Mouse (Mus musculus) limb, embryonic 11.5 days (tissue): ENCODE measurements at regions not wholly inside any gene's neighbourhood (a gene's known extent, or its start where the extent isn't known, plus 50 kb on each side); places are given as distances from the start of the nearest gene placed in this dataset.

Experiments
- ATAC-seq: fragments of 200-750 bp; cut with Nextera tagmentation; 2 replicates; pipeline ENCODE4 v1.8.0; 2017; ENCODE audit warnings: low read depth; ENCODE audit not compliant: insufficient number of reproducible peaks, low FRiP score, low TSS enrichment
- DNase-seq: peaks from one replicate; pipeline ENCODE4 v3.0.0-alpha.2; 2015; ENCODE audit warnings: low spot score
- H3K27ac ChIP-seq: fragments of 300-500 bp; sonication (generic); replicated peaks from 2 replicates; pipeline ENCODE4 v1.5.1; 2014; ENCODE audit warnings: low read depth, mild to moderate bottlenecking, low read length
- H3K27me3 ChIP-seq: fragments of 300-500 bp; sonication (generic); 2 replicates; pipeline ENCODE4 v1.6.1; 2014; ENCODE audit warnings: mild to moderate bottlenecking, low read length, mixed read lengths; ENCODE audit not compliant: control insufficient read depth, insufficient read depth
- H3K36me3 ChIP-seq: fragments of 300-500 bp; sonication (generic); 2 replicates; pipeline ENCODE4 v1.6.1; 2014; ENCODE audit warnings: mild to moderate bottlenecking, low read length, moderate library complexity, mixed read lengths; ENCODE audit not compliant: control insufficient read depth, insufficient read depth
- H3K4me1 ChIP-seq: fragments of 300-500 bp; sonication (generic); 2 replicates; pipeline ENCODE4 v1.6.1; 2014; ENCODE audit warnings: low read length, mixed read lengths; ENCODE audit not compliant: control insufficient read depth, insufficient read depth
- H3K4me2 ChIP-seq: fragments of 300-500 bp; sonication (generic); 2 replicates; pipeline ENCODE4 v1.6.1; 2014; ENCODE audit warnings: low read depth, mild to moderate bottlenecking, moderate library complexity; ENCODE audit not compliant: severe bottlenecking
- H3K4me3 ChIP-seq: fragments of 300-500 bp; sonication (generic); 2 replicates; pipeline ENCODE4 v1.5.1; 2014; ENCODE audit warnings: low read depth, low read length
- H3K9ac ChIP-seq: fragments of 300-500 bp; sonication (generic); 2 replicates; pipeline ENCODE4 v1.6.1; 2014; ENCODE audit warnings: mild to moderate bottlenecking, low read length
- H3K9me3 ChIP-seq: fragments of 300-500 bp; sonication (generic); 2 replicates; pipeline ENCODE4 v1.6.1; 2016; ENCODE audit warnings: low read length; ENCODE audit not compliant: control insufficient read depth
- WGBS: fragments of 180-500 bp; shearing (Covaris S2); extraction: QIAGEN DNeasy Blood & Tissue Kit; methylation state at CpG from one replicate; pipeline ENCODE4 v1.1.7; 2014; 5-methylcytosine and 5-hydroxymethylcytosine counted together

DNA sequence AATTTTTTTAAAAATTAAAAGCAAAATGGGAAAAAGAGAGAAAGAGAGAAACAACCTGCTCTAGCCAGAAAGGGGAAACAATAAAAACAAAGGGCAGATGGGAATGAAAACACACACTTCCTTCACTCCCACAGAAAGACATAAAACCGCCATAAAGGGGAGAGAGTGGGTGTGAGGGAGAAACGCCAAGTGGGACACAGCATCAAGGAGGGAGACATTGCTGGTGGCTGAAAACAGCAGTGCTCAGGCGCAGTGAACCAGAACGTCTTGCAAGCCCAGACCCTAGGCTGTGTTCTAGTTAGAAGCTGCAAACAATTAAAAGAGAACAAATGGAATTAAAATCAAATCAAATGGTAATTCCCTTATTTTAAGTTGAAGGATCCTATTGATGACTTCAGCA is 245.1 kb downstream of the Ube2cbp start:
- ATAC-seq = no peak
- WGBS = 61% methylated on average over 4 of the region's 4 CpGs
- no peak overlapping the region for H3K27ac ChIP-seq

DNA sequence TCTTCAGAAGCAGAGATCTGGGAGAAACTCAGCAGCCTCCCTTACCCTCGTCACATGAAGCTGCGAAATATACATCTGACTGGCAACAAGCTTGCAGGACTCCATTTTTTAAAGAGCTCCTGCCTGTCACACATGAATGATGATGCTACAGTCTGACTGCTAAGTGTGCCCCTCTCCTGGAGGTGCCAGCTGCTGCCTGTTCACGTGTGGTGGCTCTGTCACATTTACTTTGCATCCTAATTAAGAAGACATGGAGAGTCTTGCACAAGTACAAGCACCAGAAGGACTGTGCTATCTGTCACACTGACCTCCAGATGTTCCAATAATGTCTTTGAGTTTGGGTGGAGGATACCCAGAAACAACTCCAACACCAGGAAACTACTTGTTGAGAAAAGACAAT is 240.2 kb downstream of the Ube2cbp start:
- Histone ChIP-seq H3K36me3 (no peaks in the 10 kb centered on the region), H3K9ac (no peak overlapping the region), H3K4me2 (no peak overlapping the region), H3K27me3 (no peaks in the 10 kb centered on the region), H3K27ac (no peak overlapping the region), H3K4me1 (no peaks in the 10 kb centered on the region), H3K4me3 (no peak overlapping the region), H3K9me3 (no peaks in the 10 kb centered on the region)
- no peak for ATAC-seq
- DNase-seq = no peak
- 45% methylated on average over 3 of the region's 3 CpGs for WGBS

More for the DNA sequence above, 245.1 kb downstream of the Ube2cbp start:
- Histone ChIP-seq H3K4me1 (no peaks in the 10 kb centered on the region), H3K9me3 (no peaks in the 10 kb centered on the region), H3K4me3 (no peak overlapping the region), H3K27me3 (no peaks in the 10 kb centered on the region), H3K4me2 (no peak overlapping the region), H3K9ac (no peak overlapping the region), H3K36me3 (no peaks in the 10 kb centered on the region)
- DNase-seq = no peak

DNA sequence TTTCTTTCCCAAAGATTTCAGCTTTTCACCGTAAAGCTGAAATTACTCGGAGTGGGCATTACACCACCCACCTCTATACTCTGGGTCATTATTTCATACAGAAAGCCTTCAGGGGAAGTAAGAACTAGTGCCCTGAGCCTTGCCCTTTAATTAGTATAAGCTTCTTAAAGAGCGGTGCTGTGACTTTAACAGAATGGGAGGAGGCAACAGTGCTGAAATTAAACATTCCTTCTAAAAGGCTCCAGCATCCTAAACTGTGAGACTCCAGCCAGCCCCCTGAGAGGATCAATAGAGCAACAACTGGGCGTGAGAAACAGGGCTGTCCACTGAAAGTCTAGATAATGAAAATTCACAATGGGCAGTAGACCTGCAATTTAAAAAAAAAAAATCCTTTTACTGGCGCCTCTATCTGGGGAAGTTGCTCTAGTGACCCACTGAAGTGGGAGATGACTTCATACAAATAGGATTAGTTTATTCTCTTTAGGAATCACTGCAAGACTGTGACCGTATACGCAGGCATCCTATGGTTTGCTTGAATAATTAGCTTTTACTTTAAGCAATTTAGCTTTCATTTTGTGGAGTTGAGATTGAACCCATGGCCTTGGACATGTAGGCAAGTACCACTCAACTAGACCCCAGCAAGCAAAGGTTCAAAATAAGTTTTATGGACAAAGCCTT is 233.9 kb downstream of the Ube2cbp start:
- DNase-seq (no peak), ATAC-seq (no peak)
- H3K9me3 ChIP-seq = no peaks in the 10 kb centered on the region
- no peak overlapping the region for H3K9ac ChIP-seq
- H3K4me1 ChIP-seq = no peaks in the 10 kb centered on the region
- WGBS = 49% methylated on average over 7 of the region's 7 CpGs
- H3K4me3 ChIP-seq = no peak overlapping the region
- H3K4me2 ChIP-seq = no peak overlapping the region
- H3K27me3 ChIP-seq = no peaks in the 10 kb centered on the region
- no peak overlapping the region for H3K27ac ChIP-seq
- H3K36me3 ChIP-seq = no peaks in the 10 kb centered on the region

DNA sequence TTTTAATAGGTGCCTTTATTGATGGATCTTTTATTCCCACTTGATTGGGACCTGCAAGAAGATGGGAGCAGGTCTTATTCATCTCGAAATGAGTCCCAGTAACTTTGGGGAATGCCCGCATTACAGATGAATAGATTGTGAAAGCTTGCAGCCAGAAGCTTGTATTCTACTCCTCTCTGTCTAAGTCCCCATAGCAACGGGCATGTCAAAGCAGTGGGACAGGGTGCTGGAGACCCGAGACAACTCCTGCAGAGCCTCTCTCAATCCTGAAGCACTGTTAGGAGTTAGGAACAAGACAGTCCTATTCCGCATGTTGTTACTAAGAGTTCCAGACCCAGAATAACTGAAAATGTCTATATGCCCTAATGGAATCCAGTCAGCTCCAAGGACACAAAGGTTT is 233.1 kb downstream of the Ube2cbp start:
- WGBS = 89% methylated on average over 5 of the region's 5 CpGs
- H3K27ac ChIP-seq = no peak overlapping the region
- H3K9ac ChIP-seq = no peak overlapping the region

DNA sequence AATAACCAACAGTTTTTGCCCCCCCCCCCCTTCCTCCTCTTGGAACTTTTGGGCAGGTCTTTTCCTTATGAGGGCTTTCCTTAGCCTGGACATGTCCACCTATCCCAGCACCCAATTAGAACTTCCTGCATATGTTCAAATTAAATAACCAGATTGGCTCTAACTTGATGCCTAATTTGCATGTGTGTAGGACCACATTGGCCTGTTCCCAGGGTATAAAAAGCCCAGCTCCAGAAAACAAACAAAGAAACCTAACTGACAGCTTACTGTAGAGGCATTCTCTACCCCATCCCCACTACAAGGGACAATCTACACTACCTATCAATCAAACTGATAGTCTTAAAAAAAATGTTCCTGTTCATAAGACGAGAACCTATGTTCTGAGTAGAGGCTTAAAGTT is 232.6 kb downstream of the Ube2cbp start:
- 90% methylated on average over 1 of the region's 1 CpGs for WGBS
- H3K27me3 ChIP-seq = no peaks in the 10 kb centered on the region
- H3K9ac ChIP-seq = no peak overlapping the region
- H3K4me3 ChIP-seq = no peak overlapping the region
- no peak for ATAC-seq
- no peak for DNase-seq
- H3K27ac ChIP-seq = no peak overlapping the region
- H3K9me3 ChIP-seq = no peaks in the 10 kb centered on the region
- no peaks in the 10 kb centered on the region for H3K4me1 ChIP-seq
- H3K4me2 ChIP-seq = no peak overlapping the region
- H3K36me3 ChIP-seq = no peaks in the 10 kb centered on the region

More for the DNA sequence above, 233.1 kb downstream of the Ube2cbp start:
- no peaks in the 10 kb centered on the region for H3K9me3 ChIP-seq
- no peak for ATAC-seq
- H3K4me2 ChIP-seq = no peak overlapping the region
- no peak for DNase-seq
- no peaks in the 10 kb centered on the region for H3K27me3 ChIP-seq
- H3K4me3 ChIP-seq = no peak overlapping the region
- H3K4me1 ChIP-seq = no peaks in the 10 kb centered on the region
- H3K36me3 ChIP-seq = no peaks in the 10 kb centered on the region

DNA sequence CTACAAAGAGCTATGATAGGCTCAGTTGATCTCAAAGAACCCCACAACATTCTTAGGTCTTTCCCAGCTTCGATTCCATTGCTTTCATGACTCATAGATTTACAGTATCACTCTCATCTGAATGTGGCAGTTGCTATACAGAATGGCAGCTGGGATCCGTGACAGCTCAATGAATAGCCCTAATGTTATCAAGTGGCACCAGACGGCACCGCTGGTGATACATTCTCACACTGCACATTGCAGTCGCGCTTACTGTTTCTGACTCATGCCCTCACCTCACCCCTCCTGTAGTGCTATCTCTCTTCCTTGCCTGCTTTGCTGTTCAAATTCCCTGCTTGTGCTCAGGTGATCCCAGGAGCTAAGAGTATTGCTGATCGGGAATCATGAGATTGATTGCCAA is 231.0 kb downstream of the Ube2cbp start:
- Histone ChIP-seq H3K9ac (no peak overlapping the region), H3K4me3 (no peak overlapping the region), H3K4me2 (no peak overlapping the region), H3K27me3 (no peaks in the 10 kb centered on the region), H3K4me1 (no peaks in the 10 kb centered on the region), H3K9me3 (no peaks in the 10 kb centered on the region), H3K27ac (no peak overlapping the region), H3K36me3 (no peaks in the 10 kb centered on the region)
- DNase-seq = no peak
- no peak for ATAC-seq
- WGBS = 90% methylated on average over 7 of the region's 7 CpGs

DNA sequence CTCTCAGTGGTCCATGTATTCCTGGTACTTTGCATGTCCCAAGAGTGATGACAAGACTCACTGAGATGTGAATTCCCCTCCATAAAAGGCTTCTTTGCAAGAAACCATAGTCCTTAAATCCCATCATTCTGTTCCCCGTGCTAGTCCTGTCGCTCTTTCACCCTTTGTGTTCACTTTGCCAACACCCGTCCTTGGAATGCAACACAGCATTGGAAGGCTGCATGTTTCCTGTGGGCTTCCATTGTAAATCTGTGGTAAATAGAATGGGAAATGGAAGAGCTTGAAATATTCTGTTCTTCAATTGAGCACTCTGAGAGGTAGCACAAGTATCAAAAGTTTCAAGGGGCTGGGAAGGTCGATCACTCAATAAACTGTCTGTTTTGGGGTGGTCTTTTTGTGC is 226.1 kb downstream of the Ube2cbp start:
- ATAC-seq (no peak), DNase-seq (no peak)
- H3K4me2 ChIP-seq = no peak overlapping the region
- no peaks in the 10 kb centered on the region for H3K36me3 ChIP-seq
- H3K27ac ChIP-seq = no peak overlapping the region
- H3K4me3 ChIP-seq = no peak overlapping the region
- H3K27me3 ChIP-seq = no peaks in the 10 kb centered on the region
- no peaks in the 10 kb centered on the region for H3K9me3 ChIP-seq
- H3K4me1 ChIP-seq = no peaks in the 10 kb centered on the region
- no peak overlapping the region for H3K9ac ChIP-seq
- 84% methylated on average over 4 of the region's 4 CpGs for WGBS

DNA sequence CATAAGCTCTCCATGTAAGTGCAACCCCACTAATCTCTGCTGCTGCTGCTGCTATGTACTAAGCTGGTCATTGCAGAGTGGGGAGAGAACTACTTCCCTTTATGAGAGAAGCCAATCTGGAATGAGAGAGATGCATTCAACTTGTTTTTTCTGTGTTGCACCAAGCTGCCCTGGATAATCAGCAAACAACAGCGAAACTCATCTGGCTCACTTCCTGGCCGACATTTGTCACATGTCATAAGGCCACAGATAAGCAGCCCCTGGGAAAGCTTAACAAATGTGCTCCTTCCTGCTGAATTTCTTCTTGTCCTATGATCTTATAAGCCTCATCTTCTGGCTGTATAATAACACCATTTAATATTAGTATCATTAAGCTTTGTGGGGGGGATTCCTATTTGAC is 224.5 kb downstream of the Ube2cbp start:
- WGBS = 54% methylated on average over 2 of the region's 2 CpGs
- no peaks in the 10 kb centered on the region for H3K9me3 ChIP-seq
- no peaks in the 10 kb centered on the region for H3K4me1 ChIP-seq
- no peak for DNase-seq
- no peak overlapping the region for H3K4me2 ChIP-seq
- H3K27ac ChIP-seq = no peak overlapping the region
- no peaks in the 10 kb centered on the region for H3K27me3 ChIP-seq
- no peak overlapping the region for H3K4me3 ChIP-seq
- H3K36me3 ChIP-seq = no peaks in the 10 kb centered on the region
- no peak overlapping the region for H3K9ac ChIP-seq
- ATAC-seq = no peak

DNA sequence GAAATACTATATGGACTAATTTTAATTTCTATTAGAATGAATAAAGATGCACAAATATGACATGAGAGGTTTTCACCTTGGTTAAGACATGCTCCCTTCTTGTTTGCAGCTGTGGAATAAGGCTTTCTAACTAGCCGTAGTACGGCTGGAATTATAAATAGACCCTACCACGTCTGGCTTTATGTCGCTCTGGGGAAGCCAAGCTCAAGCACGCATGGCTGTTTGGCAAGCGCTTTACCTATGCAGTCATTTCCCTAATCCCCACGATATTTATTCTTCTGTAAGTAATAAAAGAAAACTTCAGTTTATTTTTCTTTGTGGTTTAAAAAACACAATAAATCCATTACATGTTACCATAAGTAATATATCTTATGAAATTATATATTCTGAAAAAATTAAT is 223.9 kb downstream of the Ube2cbp start:
- ATAC-seq (no peak), DNase-seq (no peak)
- Histone ChIP-seq H3K9me3 (no peaks in the 10 kb centered on the region), H3K27me3 (no peaks in the 10 kb centered on the region), H3K9ac (no peak overlapping the region), H3K4me2 (no peak overlapping the region), H3K27ac (no peak overlapping the region), H3K4me1 (no peaks in the 10 kb centered on the region), H3K4me3 (no peak overlapping the region), H3K36me3 (no peaks in the 10 kb centered on the region)
- WGBS = 80% methylated on average over 7 of the region's 7 CpGs
